Mouse (Mus musculus): Measurements from ENCODE around the gene Dnajc1.

Dnajc1 gene

DNA sequence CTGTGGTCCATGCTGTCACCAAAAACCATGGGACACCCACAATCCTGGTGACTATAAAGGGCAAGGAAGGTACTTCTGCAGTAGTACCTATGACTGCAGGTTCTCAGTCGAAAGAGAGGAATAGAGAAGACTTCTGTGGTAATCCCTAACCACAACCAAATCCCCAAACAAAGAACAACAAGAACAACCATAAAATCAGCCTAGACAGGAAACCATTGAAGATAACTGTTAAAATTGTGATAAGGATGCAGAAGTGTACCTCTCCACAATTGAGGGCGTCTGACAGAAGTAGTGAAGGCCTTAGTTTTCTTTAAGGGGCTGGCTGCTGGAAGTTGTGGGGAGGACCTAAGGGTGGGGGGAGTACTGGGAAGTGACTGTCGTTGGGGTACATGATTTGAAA lies 91.7 kb downstream of the Dnajc1 start:
- in situ Hi-C loops (cut with MboI, MseI) = no loop called here

DNA sequence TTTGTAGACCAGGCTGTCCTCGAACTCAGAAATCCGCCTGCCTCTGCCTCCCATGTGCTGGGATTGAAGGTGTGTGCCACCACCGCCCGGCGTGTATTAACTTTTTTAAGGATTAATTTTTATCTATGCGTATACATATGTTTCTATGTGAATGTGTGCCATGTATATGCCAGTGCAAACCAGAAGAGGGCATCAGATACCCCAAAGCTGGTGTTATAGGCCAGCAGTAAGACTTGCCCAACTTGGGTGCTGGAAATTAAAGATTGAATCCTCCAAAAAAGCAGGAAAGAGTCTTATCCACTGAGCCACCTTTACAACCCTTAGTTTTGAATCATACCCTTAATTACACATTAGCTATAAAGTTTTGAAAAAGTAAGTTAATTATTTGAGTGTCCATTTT lies 107.5 kb downstream of the Dnajc1 start:
- in situ Hi-C loops (cut with MboI, MseI) = no loop called here

DNA sequence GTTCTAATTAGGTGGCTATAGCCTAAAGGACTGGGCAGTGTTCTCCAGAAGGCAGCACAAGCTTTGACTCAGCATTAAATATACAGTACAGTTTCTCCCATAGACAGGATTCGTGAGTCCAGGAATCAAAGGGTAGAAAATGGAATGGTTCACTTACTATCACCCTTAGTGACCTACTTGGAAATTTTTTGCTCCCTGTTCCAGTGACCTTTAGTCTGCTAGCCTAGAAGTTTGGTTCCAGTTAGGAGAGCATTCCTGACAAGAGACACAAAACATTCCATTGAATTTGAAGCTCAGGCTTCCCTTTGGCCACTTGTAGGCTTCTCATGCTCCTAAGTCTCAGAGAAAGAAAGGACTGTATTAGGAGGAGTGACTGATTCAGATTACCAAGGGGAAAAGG lies 126.9 kb downstream of the Dnajc1 start:
- in situ Hi-C loops (cut with MboI, MseI) = no loop called here

DNA sequence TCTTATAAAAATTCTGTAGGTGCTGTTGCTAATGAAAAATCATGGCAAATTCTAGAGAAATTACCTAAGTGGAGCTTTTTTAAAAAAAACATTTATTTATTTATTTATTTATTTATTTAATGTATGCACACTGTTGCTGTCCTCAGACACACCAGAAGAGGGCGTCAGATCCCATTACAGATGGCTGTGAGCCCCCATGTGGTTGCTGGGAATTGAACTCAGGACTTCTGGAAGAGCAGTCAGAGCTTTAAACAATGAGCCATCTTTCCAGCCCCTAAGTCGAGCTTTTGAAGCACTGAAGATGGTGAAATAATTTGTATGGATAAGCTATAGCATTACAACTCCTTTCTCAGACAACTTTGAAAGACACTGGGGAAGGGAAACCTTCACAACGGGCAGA lies 128.1 kb downstream of the Dnajc1 start:
- in situ Hi-C loops (cut with MboI, MseI) = no loop called here

DNA sequence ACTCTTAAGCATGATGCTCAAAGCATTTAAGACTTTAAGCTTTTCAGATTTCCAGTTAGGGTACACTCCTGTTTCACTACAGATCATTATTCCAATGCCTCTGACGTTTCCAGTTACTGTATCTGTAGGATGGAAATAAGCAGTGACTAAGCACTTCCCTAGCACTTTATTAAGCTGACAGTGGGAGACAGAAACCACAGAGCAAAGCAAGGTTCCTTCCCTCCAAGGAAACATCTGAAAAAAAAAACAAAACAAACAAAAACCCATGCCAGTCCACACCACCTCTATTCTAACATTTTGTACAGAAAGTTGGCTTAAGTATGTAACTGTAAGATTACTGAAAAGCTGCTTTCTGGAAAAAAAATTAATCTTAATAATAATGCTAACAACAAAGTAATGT lies 130.3 kb downstream of the Dnajc1 start:
- in situ Hi-C loops (cut with MboI, MseI) = no loop called here

DNA sequence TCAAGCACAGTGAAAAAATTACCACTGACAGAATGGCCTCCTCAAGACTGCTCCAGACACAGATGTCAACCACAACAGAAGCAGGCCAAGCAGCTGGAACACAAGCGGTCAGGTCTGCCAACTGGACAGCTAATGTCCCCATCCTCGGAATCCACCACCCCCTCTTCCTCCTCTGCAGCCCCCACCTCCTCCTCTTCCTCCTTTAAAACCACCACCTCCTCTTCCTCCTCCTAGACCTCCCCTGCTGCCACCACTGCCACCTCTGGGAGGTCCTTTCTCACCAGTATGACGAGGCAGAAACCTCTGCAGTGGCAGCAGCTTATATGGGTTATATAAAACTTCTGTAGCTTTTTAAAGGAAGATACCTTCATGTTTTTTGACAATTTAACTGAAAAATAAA lies 143.4 kb downstream of the Dnajc1 start:
- in situ Hi-C loops (cut with MboI, MseI) = no loop called here

DNA sequence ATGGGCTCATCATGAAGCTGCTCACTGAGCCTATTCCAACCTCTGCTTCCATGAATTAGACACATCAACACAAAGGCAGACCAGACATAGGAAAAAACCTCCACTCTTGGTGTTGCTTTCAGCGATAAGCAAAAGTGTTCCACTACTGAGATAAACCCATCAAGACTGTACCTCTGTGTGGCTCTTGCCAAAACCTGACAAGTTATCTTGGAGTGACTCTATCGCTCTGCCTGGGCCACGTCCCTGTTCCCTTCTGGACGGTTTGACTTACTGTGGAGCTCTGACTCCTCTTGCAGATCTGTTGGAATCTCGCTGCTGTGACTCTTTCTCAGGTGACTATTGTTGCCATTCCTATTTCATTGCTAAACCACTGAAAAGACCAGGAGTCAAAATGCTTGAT lies 157.1 kb downstream of the Dnajc1 start:
- in situ Hi-C loops (cut with MboI, MseI) = no loop called here

DNA sequence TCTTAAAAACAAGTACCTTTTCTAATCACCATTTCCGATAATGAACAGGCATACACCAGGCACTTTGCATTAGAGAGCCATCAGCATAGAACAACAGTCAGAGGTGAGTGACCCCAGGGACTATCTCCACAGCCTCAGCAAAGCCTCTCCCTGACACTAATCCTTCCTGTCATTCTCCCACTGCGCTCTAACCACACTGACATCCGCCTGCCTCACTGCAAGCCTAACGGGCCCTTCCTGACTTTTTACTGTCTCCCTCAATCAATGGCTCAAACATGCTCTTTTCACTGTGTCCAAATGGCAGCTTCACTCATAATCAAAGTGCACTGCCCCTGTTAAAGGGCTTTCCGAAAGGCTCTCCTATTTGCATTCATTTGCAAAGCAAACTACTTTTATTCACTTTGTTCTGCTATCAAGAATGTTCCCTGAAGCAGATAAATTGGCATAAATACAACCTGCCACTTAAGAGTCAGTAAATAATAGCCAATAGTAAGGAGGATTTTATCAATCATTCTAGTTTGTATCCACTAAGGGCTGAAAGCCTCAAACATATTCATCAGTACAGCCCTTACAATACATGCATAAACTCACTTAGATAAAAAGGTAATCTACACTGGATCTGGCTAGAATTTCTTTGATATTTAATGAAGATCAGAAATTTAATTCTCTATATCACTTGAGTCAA lies 159.6 kb downstream of the Dnajc1 start:
- in situ Hi-C loops (cut with MboI, MseI) = no loop called here

DNA sequence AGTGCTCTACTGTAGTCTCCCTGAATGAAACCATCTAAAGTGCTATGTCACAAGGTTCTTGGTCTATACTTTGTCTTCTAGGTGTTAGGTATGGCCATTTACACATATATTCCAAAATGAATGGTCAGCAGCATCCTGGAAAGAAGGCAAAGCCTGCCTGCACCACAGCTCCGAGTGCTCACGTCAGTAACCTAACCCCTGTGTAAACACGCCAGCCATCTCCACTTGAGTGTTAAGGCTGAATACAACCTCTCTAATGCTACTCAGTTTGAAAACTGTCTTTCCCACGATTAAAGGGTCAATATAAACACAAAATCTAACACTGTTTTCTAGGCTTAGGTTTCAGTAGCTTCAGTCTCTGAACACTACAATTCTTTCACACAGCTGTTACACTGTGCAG lies 161.5 kb downstream of the Dnajc1 start:
- in situ Hi-C loops (cut with MboI, MseI) = no loop called here

DNA sequence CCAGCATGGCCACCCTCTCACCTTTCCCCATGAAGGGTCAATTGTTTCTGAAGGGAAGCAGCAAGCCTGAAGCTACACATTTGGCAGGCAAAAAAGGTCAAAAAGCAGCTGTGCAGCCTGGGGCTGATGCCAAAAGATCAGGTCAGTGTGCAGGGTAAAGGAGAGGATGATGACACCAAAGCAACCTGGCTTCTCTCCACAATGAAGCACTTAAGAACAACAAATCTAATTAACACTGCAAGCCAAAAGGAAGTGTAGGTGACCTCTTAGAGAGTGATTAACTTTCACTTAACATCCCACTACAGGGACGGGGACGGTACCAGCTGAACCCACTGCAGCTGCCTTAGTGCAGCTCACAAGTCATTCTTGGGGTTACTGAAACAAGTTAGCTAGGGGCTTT lies 163.4 kb downstream of the Dnajc1 start:
- in situ Hi-C loops (cut with MboI, MseI) = no loop called here

DNA sequence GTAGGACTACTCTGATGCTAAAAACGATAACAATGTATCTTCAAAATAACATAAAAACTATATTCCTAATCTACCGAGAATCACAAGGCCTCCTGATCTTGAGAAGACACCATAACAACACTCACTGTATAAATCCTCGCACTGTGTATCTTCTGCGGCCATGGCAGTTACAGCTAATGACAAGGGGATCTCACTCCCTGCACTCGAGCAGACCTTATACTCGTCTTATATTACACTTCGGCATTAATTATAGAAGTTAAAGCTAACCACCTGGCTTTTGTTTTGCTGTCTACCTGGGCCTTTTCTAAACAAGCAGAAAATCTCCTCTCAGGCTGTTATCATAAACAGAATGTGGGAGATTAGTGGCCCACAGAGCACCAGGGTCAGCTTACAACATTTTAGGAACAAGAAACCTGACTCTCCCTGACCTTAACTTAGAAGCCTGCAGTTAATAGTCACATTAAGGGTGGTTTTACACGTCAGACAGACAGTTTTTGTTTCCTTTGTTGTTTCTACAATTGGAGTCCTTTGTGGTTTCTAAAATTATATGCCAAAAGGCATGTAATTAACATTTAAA lies 164.1 kb downstream of the Dnajc1 start:
- in situ Hi-C loops (cut with MboI, MseI) = no loop called here

DNA sequence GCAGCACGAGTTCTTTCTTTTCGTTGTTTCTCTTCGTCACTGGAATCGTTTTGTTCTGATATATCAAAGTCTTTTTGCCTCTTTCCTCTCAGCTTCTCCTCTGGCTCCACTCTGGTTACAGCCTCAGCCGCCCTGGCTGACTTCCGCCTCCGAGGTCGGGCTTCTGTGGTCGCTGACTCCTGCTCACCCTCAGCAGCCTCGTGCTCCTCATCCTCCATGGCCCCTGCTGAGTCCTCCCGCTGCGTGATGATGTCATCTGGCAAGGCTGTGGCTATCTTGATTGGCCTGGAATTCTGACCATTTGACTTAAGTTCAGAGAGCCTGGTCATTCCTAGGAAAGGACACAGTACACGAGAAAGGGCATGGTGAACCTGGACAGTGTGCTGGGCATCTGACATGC lies 173.1 kb downstream of the Dnajc1 start:
- in situ Hi-C loops (cut with MboI, MseI) = loop anchor here (25.0 kb wide), 1 partner anchor 807 kb away; no protein-coding TSS in a partner anchor

DNA sequence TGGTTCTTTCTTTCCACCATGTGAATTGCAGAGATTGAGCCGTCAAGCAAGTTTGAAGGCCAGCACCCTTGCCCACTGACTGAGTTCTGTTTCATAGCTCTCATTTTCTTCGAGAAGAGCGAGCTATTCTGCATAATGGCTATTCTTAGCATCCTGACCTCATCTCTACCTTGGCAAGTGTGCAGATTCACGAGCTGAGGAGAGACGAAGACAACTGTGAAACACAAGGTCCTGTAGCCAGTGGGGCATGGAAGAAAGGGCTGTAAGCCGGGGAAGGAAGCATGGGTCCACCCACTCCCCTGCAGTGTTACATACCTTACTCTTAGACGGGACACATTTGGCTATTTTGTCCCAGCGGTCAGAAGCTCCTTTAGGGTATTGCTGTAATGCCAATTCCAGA lies 173.5 kb downstream of the Dnajc1 start:
- in situ Hi-C loops (cut with MboI, MseI) = loop anchor here (25.0 kb wide), 1 partner anchor 807 kb away; no protein-coding TSS in a partner anchor

DNA sequence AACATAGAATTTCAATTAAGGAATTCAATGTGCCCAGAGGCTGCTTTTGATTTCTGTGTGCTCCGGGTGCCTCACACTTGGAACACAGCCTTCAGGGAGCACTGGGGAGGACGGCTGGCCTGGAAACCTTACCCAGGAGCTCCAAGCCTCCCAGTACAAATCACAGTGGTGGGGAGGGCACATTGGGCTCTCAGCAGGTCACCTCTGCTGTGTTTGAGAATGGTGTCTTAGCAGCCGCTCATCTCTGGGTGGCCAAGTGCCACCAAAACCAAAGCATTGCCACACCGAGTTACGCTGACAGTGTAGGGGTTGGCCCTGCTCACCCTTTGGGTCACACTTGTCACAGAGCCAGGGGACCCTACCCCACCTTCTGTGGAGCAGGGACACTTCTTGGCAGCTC lies 174.1 kb downstream of the Dnajc1 start:
- in situ Hi-C loops (cut with MboI, MseI) = loop anchor here (25.0 kb wide), 1 partner anchor 806 kb away; no protein-coding TSS in a partner anchor

DNA sequence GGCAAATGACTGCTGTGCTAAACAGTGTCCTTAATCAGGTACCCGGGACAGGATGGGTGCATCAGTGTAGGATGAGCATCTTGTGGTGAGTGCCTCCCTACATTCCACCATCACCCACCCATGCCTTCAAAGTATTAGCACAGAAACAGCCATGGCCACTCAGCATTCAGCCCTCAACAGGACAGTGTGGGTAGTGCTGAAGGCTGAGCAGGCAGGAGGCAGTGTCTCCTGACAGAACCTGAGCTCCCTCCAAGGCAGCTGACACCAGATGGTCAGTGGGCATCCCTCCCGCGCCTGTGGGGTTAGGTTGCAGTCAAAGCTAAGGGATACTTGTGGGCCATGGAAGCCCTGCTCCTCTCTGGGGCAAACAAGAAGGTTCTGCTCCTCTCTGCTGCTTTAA lies 174.8 kb downstream of the Dnajc1 start:
- in situ Hi-C loops (cut with MboI, MseI) = loop anchor here (25.0 kb wide), 1 partner anchor 806 kb away; no protein-coding TSS in a partner anchor

DNA sequence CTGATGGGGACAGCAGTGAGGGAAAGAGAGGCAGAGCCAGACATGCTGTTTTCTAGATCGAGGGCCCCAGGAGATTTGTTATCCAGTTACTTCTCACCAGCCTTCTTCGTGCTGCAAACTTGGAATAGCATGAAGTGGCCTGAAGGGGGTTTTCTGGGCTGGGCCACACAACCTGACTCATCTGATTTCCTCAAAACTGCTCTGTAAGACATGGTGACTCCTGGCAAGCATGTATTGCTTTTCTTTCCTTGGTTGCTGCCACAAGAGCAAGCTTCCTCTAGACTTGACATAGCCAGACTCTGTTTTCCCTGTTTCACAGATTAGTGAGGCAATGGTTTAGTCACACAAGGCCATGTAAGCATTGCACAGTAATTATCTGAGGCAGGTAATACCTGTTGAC lies 178.6 kb downstream of the Dnajc1 start:
- in situ Hi-C loops (cut with MboI, MseI) = loop anchor here (5.0 to 25.0 kb wide), 2 partner anchors 358 to 802 kb away; no protein-coding TSS in a partner anchor

DNA sequence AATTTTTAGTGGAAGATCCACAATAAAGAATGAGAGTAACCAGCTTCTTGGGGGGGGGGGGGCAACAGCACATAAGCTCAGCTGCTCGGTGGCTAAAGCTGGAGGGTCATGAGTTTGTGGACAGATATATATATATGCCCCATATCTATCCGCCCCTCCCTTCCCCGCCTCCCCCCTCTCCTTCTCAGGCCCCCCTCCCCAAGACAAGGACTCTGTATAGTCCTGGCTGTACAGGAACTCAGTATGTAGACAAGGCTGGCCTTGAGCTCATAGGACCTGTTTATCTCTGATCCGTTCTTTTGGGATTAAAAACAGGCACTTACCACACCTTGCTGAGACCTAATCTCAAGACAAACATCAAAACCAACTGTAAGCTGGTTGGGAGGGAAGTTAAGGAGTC lies 182.7 kb downstream of the Dnajc1 start:
- in situ Hi-C loops (cut with MboI, MseI) = loop anchor here (5.0 to 25.0 kb wide), 2 partner anchors 362 to 798 kb away; no protein-coding TSS in a partner anchor

DNA sequence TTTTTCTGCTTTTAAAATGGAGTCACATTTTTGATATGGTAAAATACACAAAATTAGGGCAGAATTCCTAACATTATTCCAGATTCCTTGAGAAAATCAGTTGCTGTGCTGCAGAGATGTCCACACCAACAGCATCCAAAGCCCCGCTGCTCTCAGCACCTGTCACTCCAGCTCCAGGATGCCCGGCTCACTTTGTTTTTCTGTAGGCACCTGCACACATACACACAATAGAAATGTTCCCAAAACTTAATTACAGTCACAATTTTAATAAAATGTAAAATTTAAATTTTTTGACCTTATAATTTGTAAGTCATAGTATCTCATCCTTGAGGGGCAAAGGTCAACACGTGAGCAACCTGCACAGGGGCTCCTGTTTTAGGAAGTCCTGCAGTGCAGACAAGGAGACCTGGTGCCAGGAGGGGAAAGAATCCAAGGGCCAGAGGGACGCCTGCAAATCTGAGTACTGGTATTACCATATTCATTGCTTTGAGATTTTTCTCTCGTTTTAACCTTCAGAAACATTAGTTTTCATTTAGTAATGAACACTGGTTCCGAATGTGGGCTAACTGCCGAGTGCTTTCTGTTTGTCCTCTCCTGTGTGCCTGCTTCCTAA lies 183.3 kb downstream of the Dnajc1 start:
- in situ Hi-C loops (cut with MboI, MseI) = loop anchor here (25.0 kb wide), 1 partner anchor 797 kb away; no protein-coding TSS in a partner anchor

DNA sequence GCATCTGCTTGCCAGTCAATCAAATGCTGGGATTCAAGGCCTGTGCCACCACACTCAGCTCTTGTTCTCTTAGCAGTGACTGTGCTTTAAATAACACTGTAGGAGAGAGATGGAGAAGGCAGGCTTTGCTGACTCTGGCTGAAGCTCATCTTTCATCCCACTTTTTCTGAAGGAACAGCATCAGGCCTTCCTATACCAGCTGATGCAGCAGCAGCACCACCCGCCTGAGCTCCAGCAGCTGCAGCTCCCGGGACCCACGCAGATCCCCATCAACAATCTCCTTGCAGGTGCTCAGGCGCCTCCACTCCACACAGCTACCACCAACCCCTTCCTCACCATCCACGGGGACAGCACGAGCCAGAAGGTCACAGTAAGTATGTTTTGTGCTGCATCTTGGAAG lies 184.1 kb downstream of the Dnajc1 start:
- in situ Hi-C loops (cut with MboI, MseI) = loop anchor here (25.0 kb wide), 1 partner anchor 796 kb away; no protein-coding TSS in a partner anchor

DNA sequence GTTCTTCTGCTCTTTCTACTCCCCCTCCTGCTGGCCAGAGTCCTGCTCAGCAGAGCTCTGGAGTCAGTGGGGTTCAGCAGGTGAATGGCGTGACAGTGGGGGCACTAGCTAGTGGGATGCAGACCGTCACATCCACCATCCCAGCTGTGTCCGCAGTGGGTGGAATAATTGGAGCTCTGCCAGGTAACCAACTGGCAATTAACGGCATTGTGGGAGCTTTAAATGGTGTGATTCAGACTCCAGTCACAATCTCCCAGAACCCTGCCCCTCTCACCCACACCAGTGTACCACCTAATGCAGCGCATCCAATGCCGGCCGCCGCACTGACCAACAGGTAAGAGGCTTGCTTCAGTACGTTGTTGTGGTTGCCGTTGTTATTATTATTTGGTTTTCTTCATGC lies 185.8 kb downstream of the Dnajc1 start:
- in situ Hi-C loops (cut with MboI, MseI) = loop anchor here (25.0 kb wide), 1 partner anchor 795 kb away; no protein-coding TSS in a partner anchor

DNA sequence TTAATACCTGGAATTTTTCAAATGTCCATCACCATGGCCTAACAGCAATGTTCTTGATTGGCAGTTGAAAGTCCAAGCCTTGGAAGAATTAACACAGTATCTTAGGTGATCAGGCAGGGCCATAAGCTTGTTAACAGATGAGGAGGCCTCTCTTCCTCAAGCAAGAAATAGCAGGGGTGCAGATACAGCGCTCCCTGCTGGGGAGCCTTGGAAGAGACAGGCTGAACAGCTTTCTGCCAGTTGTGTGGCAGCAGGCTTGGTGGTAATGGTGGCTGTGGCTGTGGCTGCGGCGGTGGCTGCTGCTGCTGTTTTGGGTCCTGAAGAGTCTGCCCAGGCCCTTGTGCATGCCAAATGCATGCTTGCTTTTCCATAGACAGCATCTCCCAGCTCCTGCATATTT lies 187.5 kb downstream of the Dnajc1 start:
- in situ Hi-C loops (cut with MboI, MseI) = loop anchor here (25.0 kb wide), 1 partner anchor 793 kb away; no protein-coding TSS in a partner anchor

DNA sequence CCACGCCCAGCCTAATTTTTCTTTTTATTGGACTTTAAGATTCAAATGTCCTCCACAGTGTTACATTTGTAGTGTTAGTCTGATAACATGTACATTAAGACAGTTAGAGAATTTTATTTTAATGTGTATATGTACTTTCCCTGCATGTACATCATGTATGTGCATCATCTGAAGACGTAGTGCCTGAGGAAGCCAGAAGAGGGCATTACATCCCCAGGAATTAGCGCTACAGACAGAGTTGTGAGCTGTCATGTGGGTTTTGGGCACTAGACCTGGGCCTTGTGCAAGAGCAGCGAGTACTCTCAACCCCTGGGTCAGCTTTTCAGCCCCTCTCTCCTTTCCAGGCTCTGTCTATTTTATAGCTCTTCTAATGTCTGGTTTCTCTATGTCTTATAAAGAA lies 189.7 kb downstream of the Dnajc1 start:
- in situ Hi-C loops (cut with MboI, MseI) = loop anchor here (25.0 kb wide), 1 partner anchor 791 kb away; no protein-coding TSS in a partner anchor
